Mouse (Mus musculus) adrenal gland (tissue): ENCODE measurements around the gene Gm15557.
"Not testable (repeated sequence)": the region's sequence is repeated elsewhere in the genome, so short reads cannot be mapped to it uniquely, and the experiment has no call there.

Experiments used
- intact Hi-C: fragments of 180-260 bp; cut with DNase I; formaldehyde crosslinking; loops from one replicate; pipeline ENCODE4 v1.15.1; 2025
- long read RNA-seq, 2 experiments: library from polyadenylated mRNA; unstranded; transcript quantifications; one replicate each; pipeline ENCODE4 v2.0.0; 2020; ENCODE audit warnings: borderline replicate concordance in 1 of 2; ENCODE audit not compliant: insufficient replicate concordance in 1 of 2

The Gm15557 gene
- long read RNA-seq, experiment 1 = 0 reads
- long read RNA-seq, experiment 2 = 0 reads

DNA sequence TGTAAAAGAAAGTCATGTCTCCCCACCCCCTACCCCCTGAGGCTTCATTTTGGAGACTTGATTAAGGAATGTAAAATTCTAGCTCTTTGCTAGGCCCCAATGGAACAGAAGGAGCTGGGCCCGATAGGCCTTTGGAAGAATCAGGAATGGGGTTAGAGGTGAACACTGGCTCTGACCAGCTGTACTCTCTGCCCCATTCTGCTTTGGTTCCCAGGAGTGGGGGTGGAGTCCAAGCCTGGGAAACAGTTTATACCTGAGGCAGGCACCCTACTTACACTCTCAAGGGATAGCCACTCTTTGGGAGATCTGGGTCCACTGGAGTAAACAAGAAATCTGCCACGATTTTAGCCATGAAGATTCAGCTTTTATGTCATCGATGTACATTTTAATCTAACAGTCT, at the start of gene Gm15557:
Gm15557 (plus strand) TSS at position 48 of the 400 bp plus-strand sequence.
- intact Hi-C loops = no loop called here

DNA sequence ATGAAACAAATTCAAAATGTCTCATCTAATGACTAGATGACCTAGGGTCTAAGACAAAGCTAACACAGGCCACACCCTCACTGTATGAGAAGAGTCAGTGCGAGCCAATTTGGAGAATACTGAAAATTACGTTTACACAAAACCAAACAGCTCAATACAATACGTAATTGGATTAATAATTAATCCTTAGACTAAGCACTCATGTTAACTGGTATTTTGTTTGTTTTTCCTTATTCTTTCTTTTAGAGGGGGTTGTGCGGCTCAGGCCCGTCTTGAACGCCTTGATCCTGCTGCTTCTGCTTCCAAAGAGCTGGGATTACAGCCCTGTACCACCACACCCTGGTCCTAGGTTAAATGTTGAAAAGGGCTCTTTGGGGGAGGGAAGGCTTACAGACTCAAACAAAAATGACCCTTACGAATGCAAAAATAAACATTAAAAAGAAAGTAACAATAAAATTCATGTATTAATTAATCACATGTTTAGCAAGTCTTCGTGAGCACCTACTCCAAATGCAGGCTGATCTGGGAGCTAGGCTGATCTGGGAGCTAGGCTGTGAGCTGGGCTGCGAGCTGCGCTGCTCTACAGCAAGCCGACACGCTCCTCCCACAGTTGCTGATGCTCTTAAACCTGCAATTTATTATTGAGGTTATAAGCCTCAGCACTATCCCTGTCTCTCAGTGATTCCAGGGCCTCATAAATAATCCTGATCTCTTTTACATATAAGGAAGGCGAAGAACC, 46.1 kb upstream of the Gm15557 start:
- intact Hi-C loops = no loop called here

DNA sequence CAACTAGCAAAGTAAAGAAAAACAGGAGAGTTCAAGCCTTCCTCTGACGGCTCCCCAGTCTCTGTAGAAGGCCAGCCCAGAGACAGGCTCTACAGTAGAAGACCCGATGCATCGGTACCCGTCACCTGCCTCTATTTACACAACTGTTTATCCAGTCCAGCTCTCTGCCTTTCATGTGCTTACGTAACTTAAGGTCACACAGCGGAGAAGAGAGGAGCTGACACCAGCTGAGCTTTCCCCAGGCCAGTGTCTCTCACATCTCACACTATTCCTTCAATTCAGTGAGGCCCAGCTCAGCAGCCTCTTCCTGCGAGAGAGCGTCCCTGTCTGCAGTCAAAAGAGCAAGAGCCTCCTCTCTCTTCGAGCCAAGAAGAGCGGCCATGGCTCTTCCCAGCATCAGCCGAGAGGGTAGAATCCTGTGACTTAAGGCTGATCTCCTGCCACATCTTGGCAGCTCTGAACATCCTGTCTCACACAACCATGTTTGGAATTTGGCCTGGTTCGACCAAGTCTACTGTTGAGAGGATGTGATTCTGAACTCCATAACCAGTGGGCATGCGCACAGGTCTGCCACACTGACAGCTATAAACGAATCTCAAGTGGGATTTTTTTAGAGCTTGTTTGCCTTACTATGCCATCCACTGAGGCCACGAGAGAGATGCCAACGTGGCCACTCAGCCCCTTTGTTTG, 45.3 kb upstream of the Gm15557 start:
- intact Hi-C loops = no loop called here

DNA sequence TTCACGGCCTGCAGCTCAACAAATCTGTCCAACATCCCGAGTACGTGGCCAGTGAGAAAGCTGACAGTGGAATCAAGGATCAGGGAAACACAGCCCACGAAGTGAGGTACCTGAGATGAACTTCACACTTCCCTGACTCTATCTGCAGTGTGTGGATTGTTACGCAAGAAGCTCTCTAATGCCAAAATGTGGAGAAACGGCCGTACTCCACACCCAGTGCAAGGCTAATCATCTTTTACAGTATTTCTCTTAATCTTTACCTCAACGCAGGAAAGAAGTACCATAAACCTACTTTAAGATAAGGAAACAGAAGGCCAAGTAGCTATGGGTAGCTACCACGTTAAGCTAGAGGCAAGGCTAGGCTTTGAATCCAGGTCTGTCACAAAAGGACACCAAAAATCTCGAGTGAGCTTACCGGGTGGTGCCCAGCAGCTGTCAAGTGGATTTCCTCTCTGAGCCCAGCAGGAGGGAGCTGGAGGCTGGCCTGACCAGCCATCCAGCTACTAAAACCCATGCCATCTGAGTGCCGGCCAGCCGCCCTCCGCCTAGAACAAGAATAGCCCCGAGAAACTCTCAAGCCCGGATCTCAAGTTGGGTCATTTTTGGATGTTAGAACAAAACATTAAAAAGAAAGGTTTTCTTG, 37.4 kb upstream of the Gm15557 start:
- intact Hi-C loops = no loop called here

DNA sequence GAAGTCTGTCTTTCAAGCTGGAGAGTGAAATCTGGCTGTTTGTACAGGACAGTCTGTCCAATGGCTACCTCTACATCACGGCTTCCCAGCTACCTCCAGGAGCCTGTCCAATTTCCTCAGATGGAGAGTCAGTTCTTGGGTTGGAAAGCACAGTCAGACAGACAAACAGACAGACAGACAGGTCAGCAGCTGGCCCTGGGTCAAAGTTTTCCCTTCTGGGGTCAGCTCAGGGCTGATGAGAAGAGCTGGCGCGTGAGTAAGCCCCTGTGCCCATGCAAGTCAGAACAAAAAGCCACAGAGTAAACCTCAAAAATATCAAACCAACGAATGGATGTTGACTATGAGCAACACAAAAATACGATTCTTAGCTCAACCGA, 36.9 kb upstream of the Gm15557 start:
- intact Hi-C loops = no loop called here

- intact Hi-C loops = no loop called here
These were observed 25.8 kb upstream of the Gm15557 start for GRCm38 (mm10) chr2:155914684-155915083.

DNA sequence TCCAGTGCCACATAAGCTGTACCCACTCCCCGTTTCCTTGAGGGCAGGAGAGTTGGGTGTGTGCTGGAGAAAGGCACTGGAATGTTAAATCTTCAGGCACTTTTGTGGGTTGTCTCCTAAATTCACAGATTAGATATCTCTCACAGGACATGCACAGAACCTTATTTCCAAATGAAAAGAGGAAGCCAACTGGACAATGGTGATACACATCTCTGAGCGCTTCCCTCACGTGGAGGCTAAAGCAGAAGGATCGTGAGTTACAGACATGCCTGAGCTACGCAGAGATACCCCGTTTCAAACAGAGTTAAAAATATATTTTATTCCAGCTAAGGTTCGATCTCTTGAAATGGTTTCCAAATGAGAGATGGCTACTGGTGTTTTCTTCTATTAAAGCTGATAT, 17.4 kb upstream of the Gm15557 start:
- intact Hi-C loops = no loop called here

GRCm38 (mm10) chr2:155925213-155925612, 15.3 kb upstream of the Gm15557 start:
- intact Hi-C loops = not testable (repeated sequence)

DNA sequence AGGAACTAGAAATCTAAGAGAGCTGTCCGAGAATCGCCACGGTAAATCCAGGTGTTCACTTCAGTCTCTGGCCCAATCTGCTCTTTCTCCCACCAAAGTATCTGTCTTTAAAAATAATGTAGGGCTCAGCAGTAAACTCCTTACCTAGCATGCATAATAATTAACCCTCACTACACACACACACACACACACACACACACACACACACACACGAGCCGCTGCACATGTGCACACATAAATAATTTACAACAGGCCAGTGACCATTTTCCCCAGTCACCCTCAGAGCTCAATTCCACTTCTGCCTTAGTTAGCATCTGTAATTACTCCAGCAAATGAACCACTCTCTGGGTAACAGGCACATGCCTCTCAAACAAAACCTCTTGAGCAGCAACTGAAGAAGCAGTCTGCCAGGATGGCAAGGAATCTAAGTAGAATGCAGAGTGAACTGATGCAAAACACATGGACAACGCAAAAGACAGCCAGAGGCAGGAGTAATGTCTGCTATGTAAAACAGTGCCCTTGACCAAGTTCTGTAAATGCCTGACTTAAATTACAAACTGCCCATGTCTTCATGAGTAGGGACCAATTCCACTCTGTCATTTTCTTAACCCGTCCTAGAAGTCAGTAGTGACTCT, 11.7 kb upstream of the Gm15557 start:
- intact Hi-C loops = no loop called here

DNA sequence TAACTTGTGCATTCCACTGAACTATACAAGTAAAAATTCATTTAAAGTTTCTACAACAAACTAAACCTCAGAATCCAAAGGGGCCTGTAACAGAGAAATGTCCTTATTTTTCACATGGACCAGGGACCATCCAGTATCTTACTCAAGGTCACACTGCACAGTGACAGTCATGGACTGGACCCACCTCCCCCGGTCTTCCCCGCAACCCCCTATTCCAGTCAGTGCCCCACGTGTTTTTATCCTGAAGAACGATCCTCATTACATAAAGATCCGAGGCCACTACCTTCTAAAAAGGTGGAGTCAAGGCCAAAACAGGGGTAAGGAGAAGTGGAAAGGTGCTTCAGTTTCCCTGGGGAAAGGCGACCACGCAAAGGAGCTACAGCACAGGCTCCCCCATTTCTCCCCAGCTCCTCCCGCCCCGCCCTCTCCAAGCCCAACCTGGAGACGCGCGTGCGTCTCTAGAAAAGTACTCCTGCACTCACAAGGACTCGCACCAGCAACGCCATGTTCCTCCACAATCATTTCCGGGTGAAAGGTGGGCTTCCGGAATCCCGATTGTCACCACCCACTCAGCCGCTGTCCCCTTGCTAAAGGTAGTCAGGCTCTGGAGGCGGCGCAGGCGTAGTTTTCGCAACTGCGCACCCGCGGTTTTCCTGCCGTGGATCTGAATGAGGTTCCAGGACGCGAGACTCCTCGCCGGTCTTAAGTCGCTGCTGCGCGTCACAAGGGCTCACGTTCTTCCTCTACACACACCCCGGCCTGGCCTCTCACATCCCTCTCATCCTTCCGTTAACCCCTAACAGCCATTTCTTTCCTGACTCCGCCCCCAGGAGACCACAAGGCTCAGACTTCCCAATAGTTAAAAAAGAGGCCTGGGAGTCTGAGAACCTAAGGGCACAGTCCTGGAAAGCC, 10.7 kb upstream of the Gm15557 start, which contains the start of gene Uqcc1:
Uqcc1 (minus strand) TSS at position 780 of the 912 bp plus-strand sequence.
- intact Hi-C loops = no loop called here

GRCm38 (mm10) chr2:155939897-155940529, 515 bp upstream of the Gm15557 start:
- intact Hi-C loops = no loop called here

DNA sequence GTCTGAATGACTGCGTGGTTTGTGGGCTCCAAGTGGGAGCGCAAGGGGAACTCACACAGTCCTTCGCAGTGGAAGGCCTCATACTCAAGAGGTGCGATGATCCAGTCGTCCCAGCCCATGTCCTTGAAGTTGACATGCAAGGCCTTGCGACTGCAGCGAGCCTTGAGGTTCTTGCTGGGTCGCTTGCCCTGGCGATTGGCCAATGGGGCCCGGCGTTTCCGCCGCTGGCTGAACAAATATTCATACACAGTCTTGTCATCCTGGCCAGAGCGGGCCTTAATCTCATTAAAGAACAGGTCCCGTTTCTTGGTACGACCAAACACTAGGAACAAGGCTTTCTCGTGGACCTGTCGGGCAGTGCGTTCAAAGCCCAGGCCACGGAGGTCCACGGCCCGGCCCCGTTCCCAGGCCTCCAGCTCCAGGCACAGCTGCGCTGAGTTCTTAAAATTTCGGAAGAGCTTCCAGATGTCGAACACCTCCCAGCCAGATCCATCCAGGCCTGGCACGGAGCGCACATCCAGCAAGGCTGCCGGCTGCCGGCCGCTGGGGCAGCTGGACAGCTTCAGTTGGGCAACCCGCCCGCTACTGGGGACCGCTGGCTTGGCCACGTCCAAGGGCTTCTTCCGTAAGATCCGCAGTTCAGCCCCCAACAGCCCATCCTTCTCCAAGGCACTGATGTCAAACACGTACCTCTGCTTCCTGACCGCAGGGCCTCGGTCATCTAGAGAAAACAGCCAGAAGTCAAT, 1.3 kb downstream of the Gm15557 start:
- intact Hi-C loops = no loop called here

- intact Hi-C loops = no loop called here
These were observed 2.9 kb downstream of the Gm15557 start for GRCm38 (mm10) chr2:155943463-155943862.

- intact Hi-C loops = loop anchor here (2.0 kb wide), 1 partner anchor 96 kb away; no protein-coding TSS in a partner anchor
These were observed 4.2 kb downstream of the Gm15557 start for GRCm38 (mm10) chr2:155944685-155945084.

GRCm38 (mm10) chr2:155945124-155945523, 4.6 kb downstream of the Gm15557 start, which contains the start of gene Gdf5:
Gene Gdf5, minus strand, starts transcription at chr2:155945367.
- intact Hi-C loops = loop anchor here (2.0 kb wide), 1 partner anchor 96 kb away; no protein-coding TSS in a partner anchor

GRCm38 (mm10) chr2:155945580-155945979, 5.1 kb downstream of the Gm15557 start:
- intact Hi-C loops = loop anchor here (2.0 kb wide), 1 partner anchor 97 kb away; no protein-coding TSS in a partner anchor

DNA sequence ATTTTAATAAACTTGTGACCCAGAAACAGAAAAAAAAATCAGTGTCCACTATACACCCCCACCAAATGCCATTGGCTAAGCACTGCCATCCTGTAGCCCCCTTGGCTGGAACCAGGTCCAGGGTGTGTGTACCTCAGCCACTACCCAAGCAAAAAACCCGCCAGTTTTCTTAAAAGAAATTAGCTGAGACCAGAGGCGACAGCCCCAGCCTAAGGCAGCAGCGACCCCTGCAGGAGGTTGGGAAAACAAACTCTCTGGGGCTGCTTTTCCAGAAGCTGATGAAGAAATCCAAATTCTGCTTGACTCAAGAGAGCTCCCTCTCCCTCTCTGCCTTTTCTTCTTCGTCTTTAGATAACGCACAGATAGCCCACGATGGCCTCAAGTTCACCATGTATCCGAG, 5.5 kb downstream of the Gm15557 start:
- intact Hi-C loops = no loop called here

GRCm38 (mm10) chr2:155946499-155946898, 6.0 kb downstream of the Gm15557 start:
- intact Hi-C loops = no loop called here

GRCm38 (mm10) chr2:155947390-155948002, 7.0 kb downstream of the Gm15557 start:
- intact Hi-C loops = no loop called here
